Mouse (Mus musculus) forebrain, postnatal 0 days (tissue): ENCODE data around the gene Tmbim6. TPM values are rescaled to one million over a fixed set of nuclear protein-coding genes. Genes with fewer than 3 reads are reported as not detected.
A peak's percentile ranks its signal among the peaks of the same experiment; 100 is the strongest.

ENCODE experiments used
- ATAC-seq: fragments of 200-750 bp; cut with Nextera tagmentation; 2 replicates; pipeline ENCODE4 v1.8.0; 2017; ENCODE audit warnings: mild to moderate bottlenecking, moderate library complexity
- DNase-seq: peaks from one replicate; pipeline ENCODE4 v3.0.0-alpha.2; 2015
- H3K27ac ChIP-seq: fragments of 300-500 bp; sonication (generic); 2 replicates; pipeline ENCODE4 v1.5.1; 2014; ENCODE audit warnings: low read depth, mild to moderate bottlenecking, antibody characterized with exemption, low read length, moderate library complexity, mixed read lengths
- H3K27me3 ChIP-seq: fragments of 300-500 bp; sonication (generic); 2 replicates; pipeline ENCODE4 v1.6.1; 2014; ENCODE audit warnings: mild to moderate bottlenecking, low read length, mixed read lengths; ENCODE audit not compliant: insufficient read depth
- H3K36me3 ChIP-seq: fragments of 300-500 bp; sonication (generic); 2 replicates; pipeline ENCODE4 v1.6.1; 2014; ENCODE audit warnings: mild to moderate bottlenecking, moderate library complexity; ENCODE audit not compliant: insufficient read depth
- H3K4me1 ChIP-seq: fragments of 300-500 bp; sonication (generic); 2 replicates; pipeline ENCODE4 v1.6.1; 2014; ENCODE audit warnings: antibody characterized with exemption; ENCODE audit not compliant: insufficient read depth
- H3K4me2 ChIP-seq: fragments of 300-500 bp; sonication (generic); 2 replicates; pipeline ENCODE4 v1.6.1; 2014; ENCODE audit warnings: low read depth, mild to moderate bottlenecking, moderate library complexity
- H3K4me3 ChIP-seq: fragments of 300-500 bp; sonication (generic); 2 replicates; pipeline ENCODE4 v1.5.1; 2014; ENCODE audit warnings: low read depth, low read length, mixed read lengths
- H3K9ac ChIP-seq: fragments of 300-500 bp; sonication (generic); 2 replicates; pipeline ENCODE4 v1.6.1; 2014; ENCODE audit warnings: mild to moderate bottlenecking
- H3K9me3 ChIP-seq: fragments of 300-500 bp; sonication (generic); 2 replicates; pipeline ENCODE4 v1.6.1; 2016; ENCODE audit warnings: low read length
- CTCF ChIP-seq: sonication (generic); IDR thresholded peaks from 2 replicates; pipeline ENCODE4 v1.5.1; 2016; ENCODE audit warnings: antibody characterized with exemption, control low read depth, low read depth
- WGBS: fragments of 180-500 bp; shearing (Covaris S2); extraction: QIAGEN DNeasy Blood & Tissue Kit; methylation state at CpG from one replicate; pipeline ENCODE4 v1.1.7; 2014; 5-methylcytosine and 5-hydroxymethylcytosine counted together
- polyA plus RNA-seq: library from polyadenylated mRNA; unstranded; fragments of >200 nt; fragmentation: Nextera tagmentation; extraction: Ambion mirVana; gene quantifications from 2 replicates; pipeline ENCODE4 v1.2.1, GENCODE M21; 2015
- total RNA-seq: library from RNA; depleted of rRNA; stranded (reverse); fragments of >200 nt; gene quantifications from 2 replicates; pipeline ENCODE4 v1.2.3, GENCODE M21; 2014; rRNA removed

Tmbim6 gene
- total RNA-seq (203 and 234 TPM in 2 replicates), polyA plus RNA-seq (269 and 312 TPM in 2 replicates)

DNA sequence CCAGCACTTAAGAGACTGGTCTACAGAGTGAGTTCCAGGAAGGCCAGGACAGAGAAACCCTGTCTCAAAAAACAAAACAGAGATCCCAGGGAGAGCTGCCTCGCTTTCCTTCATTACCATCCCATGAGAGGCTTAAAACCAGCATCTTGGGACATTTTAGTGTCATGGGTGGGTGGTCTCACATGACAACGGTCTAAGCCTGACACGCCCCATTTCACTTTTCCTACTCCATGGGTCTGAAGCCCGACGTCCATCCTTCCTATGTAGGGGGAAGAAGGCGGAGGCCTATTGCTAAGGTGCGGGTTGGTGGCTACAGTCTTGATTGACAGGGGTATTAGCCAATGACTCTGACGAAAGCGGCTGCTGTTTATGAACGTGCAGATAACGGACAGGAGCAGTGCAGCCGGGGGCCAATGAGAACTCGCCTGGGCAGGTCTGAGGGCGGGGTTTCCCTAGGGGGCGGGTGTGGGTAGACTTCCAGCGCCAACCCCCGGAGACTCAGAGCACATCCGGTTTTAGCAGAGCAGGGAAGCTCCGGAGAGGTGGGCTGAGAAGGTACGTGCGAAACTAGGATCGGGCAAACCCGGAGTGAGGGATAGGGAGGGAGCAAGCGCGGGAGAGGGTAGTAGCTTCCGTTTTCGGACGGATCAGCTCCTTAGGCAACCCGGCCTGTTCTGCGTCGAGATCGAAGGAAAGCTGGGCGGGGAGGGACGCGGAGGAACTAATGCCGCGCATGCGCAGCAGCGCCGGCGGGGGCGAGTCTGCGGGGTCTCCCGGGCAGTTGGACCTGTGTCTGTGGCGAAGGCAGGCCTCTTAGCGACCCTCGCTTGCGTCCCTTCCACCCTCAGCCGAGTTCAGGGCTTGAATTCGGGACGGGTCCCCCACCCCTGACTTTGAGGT, at the start of gene Tmbim6:
Gene Tmbim6, plus strand, starts transcription at position 397 of the 900 bp plus-strand sequence.
- no peaks in the 10 kb centered on the region for H3K27me3 ChIP-seq
- H3K27ac ChIP-seq = peak within 1 kb of the TSS; percentile 93
- H3K4me1 ChIP-seq = peaks cover 21% of the 10 kb centered on the region
- TF ChIP-seq CTCF = no peak
- DNase-seq = peak; percentile 99
- peak within 1 kb of the TSS; percentile 68 for H3K4me3 ChIP-seq
- peak within 1 kb of the TSS; percentile 85 for H3K4me2 ChIP-seq
- WGBS = 1% methylated on average over 51 of the region's 51 CpGs
- H3K9me3 ChIP-seq = no peaks in the 10 kb centered on the region
- H3K9ac ChIP-seq = peak within 1 kb of the TSS; percentile 82
- ATAC-seq = peak; percentile 100
- H3K36me3 ChIP-seq = no peaks in the 10 kb centered on the region

DNA sequence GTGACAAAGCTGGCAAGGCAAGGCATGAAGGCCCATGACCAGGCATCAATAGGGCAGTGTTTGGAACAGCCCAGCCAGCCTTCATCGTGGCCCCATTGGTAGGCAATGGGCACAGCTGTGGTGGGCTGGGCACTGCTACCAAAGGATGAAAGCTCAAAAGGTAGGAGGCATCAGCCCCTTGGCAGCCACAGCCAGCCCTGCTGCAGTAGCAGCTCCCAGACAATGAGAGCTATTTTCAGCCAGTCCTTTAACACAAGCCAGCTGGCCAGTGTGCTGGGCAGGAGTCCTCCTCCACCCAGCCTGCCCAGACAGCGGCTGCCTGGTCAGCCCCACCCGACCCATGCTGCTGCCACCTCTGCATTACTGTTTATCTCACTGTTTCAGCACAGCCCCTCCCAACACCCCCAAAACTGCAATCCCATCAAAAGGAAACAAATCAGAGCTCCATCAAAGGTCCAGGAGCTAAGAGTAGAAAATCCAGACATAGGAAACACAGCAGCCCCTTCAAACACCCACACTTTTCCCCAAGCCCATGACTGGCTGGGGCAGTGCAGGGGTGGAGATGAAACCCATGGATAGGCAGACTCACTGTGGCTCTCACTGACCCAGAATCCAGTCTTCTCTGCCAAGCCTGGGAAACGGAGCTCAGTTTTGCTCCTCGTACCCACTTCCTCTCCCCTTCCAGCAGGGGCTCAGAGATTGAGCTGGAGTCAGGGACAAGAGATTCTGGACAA, 49.1 kb upstream of the Tmbim6 start:
- H3K36me3 ChIP-seq = no peaks in the 10 kb centered on the region
- no peaks in the 10 kb centered on the region for H3K27me3 ChIP-seq
- WGBS = 29% methylated on average over 5 of the region's 5 CpGs
- H3K9me3 ChIP-seq = no peaks in the 10 kb centered on the region
- no peak for TF ChIP-seq CTCF
- H3K4me1 ChIP-seq = peaks cover 10% of the 10 kb centered on the region
- ATAC-seq = peak; percentile 93
- DNase-seq = peak; percentile 57
- H3K9ac ChIP-seq = no peak overlapping the region
- peak overlapping the region; percentile 66 for H3K27ac ChIP-seq
- H3K4me3 ChIP-seq = no peak overlapping the region
- H3K4me2 ChIP-seq = no peak overlapping the region

- Histone ChIP-seq H3K27ac (peak overlapping the region; percentile 66; the same call in 1 of the 2 replicates), H3K4me1 (peaks cover 10% of the 10 kb centered on the region), H3K9ac (no peak overlapping the region; the same call in 1 of the 2 replicates), H3K4me3 (no peak overlapping the region), H3K27me3 (no peaks in the 10 kb centered on the region), H3K36me3 (no peaks in the 10 kb centered on the region), H3K4me2 (no peak overlapping the region), H3K9me3 (no peaks in the 10 kb centered on the region)
- no peak for ATAC-seq
- WGBS = 67% methylated on average over 8 of the region's 8 CpGs
- no peak for TF ChIP-seq CTCF
- no peak for DNase-seq
Observed at GRCm38 (mm10) chr15:99344148-99344870, 48.4 kb upstream of the Tmbim6 start.

GRCm38 (mm10) chr15:99344961-99345360, 47.7 kb upstream of the Tmbim6 start:
- Histone ChIP-seq H3K4me3 (no peak overlapping the region), H3K9ac (no peak overlapping the region), H3K27me3 (no peaks in the 10 kb centered on the region), H3K4me1 (peaks cover 10% of the 10 kb centered on the region), H3K27ac (no peak overlapping the region), H3K4me2 (no peak overlapping the region), H3K9me3 (no peaks in the 10 kb centered on the region), H3K36me3 (no peaks in the 10 kb centered on the region)
- DNase-seq (no peak), ATAC-seq (no peak)
- 87% methylated on average over 4 of the region's 4 CpGs for WGBS
- no peak for TF ChIP-seq CTCF

GRCm38 (mm10) chr15:99351610-99352009, 41.1 kb upstream of the Tmbim6 start:
- Histone ChIP-seq H3K4me1 (no peaks in the 10 kb centered on the region), H3K36me3 (no peaks in the 10 kb centered on the region), H3K27ac (no peak overlapping the region), H3K27me3 (no peaks in the 10 kb centered on the region), H3K4me3 (no peak overlapping the region), H3K9me3 (no peaks in the 10 kb centered on the region), H3K9ac (no peak overlapping the region), H3K4me2 (no peak overlapping the region)
- no peak for ATAC-seq
- DNase-seq = no peak
- TF ChIP-seq CTCF = no peak
- 85% methylated on average over 6 of the region's 6 CpGs for WGBS

- no peaks in the 10 kb centered on the region for H3K27me3 ChIP-seq
- no peaks in the 10 kb centered on the region for H3K36me3 ChIP-seq
- TF ChIP-seq CTCF = no peak
- no peak overlapping the region for H3K4me3 ChIP-seq
- 87% methylated on average over 5 of the region's 5 CpGs for WGBS
- H3K4me2 ChIP-seq = no peak overlapping the region
- no peak for ATAC-seq
- no peak for DNase-seq
- H3K9me3 ChIP-seq = no peaks in the 10 kb centered on the region
- no peak overlapping the region for H3K9ac ChIP-seq
- H3K4me1 ChIP-seq = no peaks in the 10 kb centered on the region
- H3K27ac ChIP-seq = no peak overlapping the region
Observed at GRCm38 (mm10) chr15:99352306-99352705, 40.4 kb upstream of the Tmbim6 start.
